Mouse (Mus musculus) cerebellum, adult 2 months (tissue): ENCODE measurements around the gene Ssu2. TPM values are rescaled to one million over a fixed set of nuclear protein-coding genes. Genes with fewer than 3 reads are reported as not detected.

Experiments used
- DNase-seq, 2 experiments: peaks; one replicate each; pipeline ENCODE4 v3.0.0; 2021
- H3K27ac ChIP-seq: fragments of 200-500 bp; 2 replicates; pipeline ENCODE4 v1.5.1; 2012; ENCODE audit warnings: low read length, control low read depth, inconsistent platforms; ENCODE audit not compliant: insufficient read depth
- H3K27me3 ChIP-seq: fragments of 200-500 bp; 2 replicates; pipeline ENCODE4 v1.6.1; 2012; ENCODE audit warnings: inconsistent platforms, mild to moderate bottlenecking, low read length, moderate library complexity; ENCODE audit not compliant: control insufficient read depth, insufficient read depth
- H3K4me1 ChIP-seq: fragments of 200-500 bp; 2 replicates; pipeline ENCODE4 v1.6.1; 2011; ENCODE audit warnings: low read length; ENCODE audit not compliant: control insufficient read depth, insufficient read depth
- H3K4me3 ChIP-seq: fragments of 200-500 bp; replicated peaks from 2 replicates; pipeline ENCODE3; 2011; ENCODE audit warnings: mild to moderate bottlenecking, low read depth, low read length, control low read depth; ENCODE audit not compliant: insufficient read depth
- CTCF ChIP-seq: fragments of 200-500 bp; IDR thresholded peaks from 2 replicates; pipeline ENCODE4 v1.5.1; 2011; ENCODE audit warnings: low read depth, mild to moderate bottlenecking, control low read depth, low read length, moderate library complexity, borderline replicate concordance; ENCODE audit not compliant: insufficient read depth
- POLR2A ChIP-seq: fragments of 200-500 bp; IDR thresholded peaks from 2 replicates; pipeline ENCODE4 v1.6.1; 2011; ENCODE audit warnings: low read length, control low read depth, borderline replicate concordance; ENCODE audit not compliant: insufficient read depth
- WGBS: fragments of 180-500 bp; shearing (Covaris S2); methylation state at CpG from one replicate; pipeline ENCODE4 v1.1.7; 2018; 5-methylcytosine and 5-hydroxymethylcytosine counted together
- polyA plus RNA-seq: library from polyadenylated mRNA; depleted of rRNA; stranded (reverse); fragments of >200 nt; gene quantifications from 2 replicates; pipeline ENCODE4 v1.2.3, GENCODE M21; 2012; rRNA removed

Gene Ssu2
- polyA plus RNA-seq, 1 experiment = 0.18 TPM

GRCm38 (mm10) chr6:112330520-112331222 lies 57.2 kb downstream of the Ssu2 start:
- no peak overlapping the region for H3K4me3 ChIP-seq
- no peak for TF ChIP-seq CTCF
- TF ChIP-seq POLR2A = no peak

GRCm38 (mm10) chr6:112327793-112328192 lies 60.0 kb downstream of the Ssu2 start:
- TF ChIP-seq POLR2A (no peak), CTCF (no peak)
- Histone ChIP-seq H3K4me3 (no peak overlapping the region), H3K4me1 (no peaks in the 10 kb centered on the region), H3K27me3 (no peaks in the 10 kb centered on the region), H3K27ac (no peak overlapping the region)
- DNase-seq = no peak
- WGBS = 76% methylated on average over 5 of the region's 5 CpGs

More at GRCm38 (mm10) chr6:112330520-112331222, 57.2 kb downstream of the Ssu2 start:
- Histone ChIP-seq H3K27ac (no peak overlapping the region), H3K27me3 (no peaks in the 10 kb centered on the region), H3K4me1 (no peaks in the 10 kb centered on the region)
- WGBS = 75% methylated on average over 5 of the region's 5 CpGs
- no peak for DNase-seq

- TF ChIP-seq POLR2A (no peak), CTCF (no peak)
- Histone ChIP-seq H3K4me1 (no peaks in the 10 kb centered on the region), H3K4me3 (no peak overlapping the region), H3K27ac (no peak overlapping the region), H3K27me3 (no peaks in the 10 kb centered on the region)
- 97% methylated on average over 3 of the region's 3 CpGs for WGBS
- DNase-seq = no peak
These were observed 62.6 kb downstream of the Ssu2 start for GRCm38 (mm10) chr6:112325213-112325612.

GRCm38 (mm10) chr6:112322916-112323315 lies 64.9 kb downstream of the Ssu2 start:
- Histone ChIP-seq H3K4me3 (no peak overlapping the region), H3K27ac (no peak overlapping the region), H3K27me3 (no peaks in the 10 kb centered on the region), H3K4me1 (no peaks in the 10 kb centered on the region)
- DNase-seq = no peak
- TF ChIP-seq POLR2A = no peak
- TF ChIP-seq CTCF = no peak
- WGBS = 88% methylated on average over 5 of the region's 5 CpGs

- TF ChIP-seq CTCF (no peak), POLR2A (no peak)
- Histone ChIP-seq H3K27ac (no peak overlapping the region), H3K4me3 (no peak overlapping the region), H3K4me1 (no peaks in the 10 kb centered on the region), H3K27me3 (no peaks in the 10 kb centered on the region)
- WGBS = 15% methylated on average over 5 of the region's 5 CpGs
- DNase-seq = no peak
These were observed 67.1 kb downstream of the Ssu2 start for GRCm38 (mm10) chr6:112320679-112321078.

GRCm38 (mm10) chr6:112319449-112319848 lies 68.4 kb downstream of the Ssu2 start:
- no peak for DNase-seq
- Histone ChIP-seq H3K4me1 (no peaks in the 10 kb centered on the region), H3K4me3 (no peak overlapping the region), H3K27me3 (no peaks in the 10 kb centered on the region), H3K27ac (no peak overlapping the region)
- WGBS = 95% methylated on average over 4 of the region's 4 CpGs
- TF ChIP-seq CTCF = no peak
- no peak for TF ChIP-seq POLR2A

- no peaks in the 10 kb centered on the region for H3K27me3 ChIP-seq
- TF ChIP-seq POLR2A (no peak), CTCF (no peak)
- H3K27ac ChIP-seq = no peak overlapping the region
- DNase-seq = no peak
- H3K4me3 ChIP-seq = no peak overlapping the region
- WGBS = 6% methylated on average over 4 of the region's 4 CpGs
- no peaks in the 10 kb centered on the region for H3K4me1 ChIP-seq
These were observed 76.4 kb downstream of the Ssu2 start for GRCm38 (mm10) chr6:112311385-112311784.

GRCm38 (mm10) chr6:112309330-112309938 lies 78.4 kb downstream of the Ssu2 start:
- WGBS = 41% methylated on average over 6 of the region's 6 CpGs
- H3K27ac ChIP-seq = no peak overlapping the region

More at GRCm38 (mm10) chr6:112309330-112309938, 78.4 kb downstream of the Ssu2 start:
- H3K4me3 ChIP-seq = no peak overlapping the region
- no peak for DNase-seq
- no peak for TF ChIP-seq CTCF
- TF ChIP-seq POLR2A = no peak
- H3K4me1 ChIP-seq = no peaks in the 10 kb centered on the region
- no peaks in the 10 kb centered on the region for H3K27me3 ChIP-seq

Other genes with a start within 250 kb of the Ssu2 start
- 2.9 and 3.8 TPM in 2 replicates for gene Lmcd1, start 114.3 kb downstream of the Ssu2 start, polyA plus RNA-seq
- 0.33 and 0.51 TPM in 2 replicates for gene Cav3, start 71.5 kb upstream of the Ssu2 start, polyA plus RNA-seq
- gene Oxtr, start 101.9 kb upstream of the Ssu2 start, polyA plus RNA-seq = 0.81 and 0.88 TPM in 2 replicates